Mouse (Mus musculus) thymus, postnatal 10 days (tissue): ENCODE measurements around the gene Gm20896.
"Not testable (repeated sequence)": the region's sequence is repeated elsewhere in the genome, so short reads cannot be mapped to it uniquely, and the experiment has no call there.

Experiments
- DNase-seq, 2 experiments: peaks; one replicate each; pipeline ENCODE4 v3.0.0; 2021; ENCODE audit warnings: low spot score in 2 of 2

Gm20896 gene

DNA sequence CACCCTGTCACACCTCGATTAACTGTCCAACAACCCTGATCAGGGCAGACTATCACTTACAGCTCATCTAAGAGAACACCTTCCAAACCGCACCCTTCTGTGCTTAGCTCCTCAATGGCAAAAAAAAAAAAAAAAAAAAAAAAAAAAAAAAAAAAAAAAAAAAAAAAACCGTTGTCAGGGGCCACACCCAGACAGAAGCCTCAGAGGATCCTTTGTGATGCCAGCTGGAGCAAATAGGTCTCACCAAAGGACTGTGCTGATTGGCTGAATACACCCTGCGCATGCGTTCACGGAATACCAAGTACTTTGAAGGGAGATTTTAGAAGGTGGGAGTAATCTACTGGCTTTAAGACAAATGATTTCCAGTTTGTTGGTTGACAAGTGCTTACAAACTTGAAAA, at the start of gene Gm20896:
Gm20896 (minus strand) TSS at position 101 of the 400 bp plus-strand sequence.
- DNase-seq: not testable (repeated sequence)
